Mouse (Mus musculus) left cerebral cortex, postnatal 25 days (tissue): ENCODE measurements at regions not wholly inside any gene's neighbourhood (a gene's known extent, or its start where the extent isn't known, plus 50 kb on each side); places are given as distances from the start of the nearest gene placed in this dataset.

Source experiments
- DNase-seq, 2 experiments: peaks; one replicate each; pipeline ENCODE4 v3.0.0; 2022; ENCODE audit warnings: low spot score in 2 of 2, mixed read lengths in 1 of 2
- intact Hi-C: fragments of 180-260 bp; cut with DNase I; formaldehyde crosslinking; loops from one replicate; pipeline ENCODE4 v1.15.1; 2025

DNA sequence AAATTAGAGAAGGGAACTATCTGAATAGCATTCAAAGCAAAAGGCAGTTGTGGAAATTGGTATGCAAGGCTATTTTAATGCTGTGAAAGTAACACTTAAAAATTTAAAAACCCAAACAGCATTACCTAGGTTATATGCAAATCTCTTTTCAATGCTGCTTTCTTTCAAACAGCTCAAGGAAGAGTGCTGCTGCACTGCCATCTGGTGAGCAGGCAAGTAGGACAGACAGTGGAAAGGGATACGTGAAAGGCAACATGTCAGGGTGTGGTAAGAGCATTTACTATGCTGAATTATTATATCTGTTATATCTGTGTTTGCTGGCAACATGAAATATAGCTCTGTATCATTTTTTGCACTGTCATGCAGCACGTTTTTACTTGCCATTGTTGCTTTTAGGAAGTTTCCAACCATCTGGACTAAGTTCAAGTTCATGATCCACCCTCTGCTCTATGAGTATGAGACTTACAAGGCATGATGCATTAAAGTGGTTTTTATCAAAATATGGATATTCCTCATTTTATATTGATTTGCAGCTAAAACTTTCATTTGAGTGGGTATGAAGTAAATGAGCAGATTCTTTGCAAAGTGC lies 1223.0 kb downstream of the Dnajb9 start:
- intact Hi-C loops: no loop called here
- peak; percentile 51 to 77 for DNase-seq

GRCm38 (mm10) chr12:42986505-42986904 lies 1223.6 kb downstream of the Dnajb9 start:
- no peak for DNase-seq
- intact Hi-C loops: no loop called here

- intact Hi-C loops: no loop called here
- DNase-seq: no peak
These were observed 1224.0 kb downstream of the Dnajb9 start for GRCm38 (mm10) chr12:42986096-42986495.

GRCm38 (mm10) chr12:42978828-42979227 lies 1231.3 kb downstream of the Dnajb9 start:
- intact Hi-C loops: no loop called here

GRCm38 (mm10) chr12:42972766-42973165 lies 1237.4 kb downstream of the Dnajb9 start:
- intact Hi-C loops: no loop called here
- DNase-seq: no peak

More at GRCm38 (mm10) chr12:42978828-42979227, 1231.3 kb downstream of the Dnajb9 start:
- DNase-seq: no peak

- intact Hi-C loops: no loop called here
- DNase-seq: no peak
These were observed 1248.6 kb downstream of the Dnajb9 start for GRCm38 (mm10) chr12:42961535-42961934.

GRCm38 (mm10) chr12:42947961-42948360 lies 1262.2 kb downstream of the Dnajb9 start:
- no peak for DNase-seq
- intact Hi-C loops: no loop called here

GRCm38 (mm10) chr12:42914374-42914773 lies 1295.8 kb downstream of the Dnajb9 start:
- intact Hi-C loops: no loop called here
- no peak for DNase-seq
